Mouse (Mus musculus): ENCODE data around the gene Arap1.

Gene Arap1

DNA sequence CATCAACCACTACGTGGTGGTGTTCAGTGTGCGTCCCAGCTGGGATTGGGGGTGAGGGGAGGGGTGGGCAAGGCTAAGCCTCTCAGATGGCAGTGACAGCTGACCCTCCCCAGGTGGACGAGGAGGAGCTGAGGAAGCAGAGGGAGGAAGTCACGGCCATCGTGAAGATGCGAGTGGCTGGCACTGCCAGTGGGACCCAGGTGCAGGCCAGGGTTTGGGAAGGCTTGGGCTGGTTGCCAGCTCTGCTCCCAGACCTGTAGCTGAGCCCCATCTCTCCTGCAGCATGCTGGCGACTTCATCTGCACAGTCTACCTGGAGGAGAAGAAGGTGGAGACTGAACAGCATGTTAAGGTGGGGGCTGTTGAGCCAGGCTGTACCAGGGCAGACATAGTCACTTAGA is 53.6 kb downstream of the Arap1 start:
- DNase-seq, result no peak

DNA sequence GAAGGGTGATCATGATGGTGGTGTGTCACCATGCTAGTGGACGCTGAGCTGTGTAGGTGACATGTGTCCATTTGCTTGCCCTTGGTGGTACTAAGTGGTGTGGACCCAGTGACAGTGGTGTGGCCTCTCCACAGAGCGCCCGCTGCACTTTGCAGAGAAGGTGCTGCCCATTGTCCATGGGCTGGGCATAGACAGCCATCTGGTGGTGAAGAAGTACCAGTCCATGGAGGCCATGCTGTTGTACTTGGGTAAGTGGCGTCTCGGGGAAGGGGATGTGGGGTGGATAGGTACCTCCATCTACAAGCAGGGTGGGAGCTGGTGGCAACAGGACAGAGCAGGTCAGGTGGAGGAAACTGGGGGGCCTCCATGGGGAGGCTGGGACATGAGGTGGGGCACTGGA is 56.0 kb downstream of the Arap1 start:
- DNase-seq, result no peak

DNA sequence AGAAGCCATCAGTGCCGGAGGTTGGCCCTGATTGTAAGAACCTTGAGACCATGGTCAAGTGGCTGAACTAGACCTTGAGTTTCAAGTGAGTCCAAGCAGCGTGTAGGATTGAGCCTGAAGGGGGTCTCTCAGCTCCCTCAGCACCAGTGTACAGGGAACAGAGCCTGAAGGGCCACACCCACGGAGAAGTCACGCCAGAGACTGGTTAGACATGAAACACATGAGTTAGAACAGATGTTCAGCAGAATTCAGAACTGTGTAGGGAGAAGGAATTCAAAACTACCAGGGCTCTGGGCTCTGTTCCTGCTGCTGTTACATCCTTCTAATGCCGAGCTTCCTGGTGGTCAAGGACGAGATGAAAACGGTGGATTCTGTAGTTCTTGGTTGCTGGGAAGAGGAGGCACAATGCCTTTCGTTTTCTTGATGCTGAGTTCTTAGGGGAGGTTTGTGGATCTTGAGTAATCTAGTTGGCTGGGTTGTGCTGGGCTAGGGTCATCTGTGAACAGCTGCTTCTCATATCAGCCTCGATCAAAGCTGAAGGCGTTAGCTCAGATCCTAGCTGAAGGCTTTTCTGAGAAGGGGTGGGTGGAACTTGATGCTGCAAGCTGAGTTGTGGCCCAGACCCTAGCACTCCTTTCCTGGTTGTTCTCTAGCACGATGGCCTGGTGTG is 62.5 kb downstream of the Arap1 start, which contains the start of gene Gm45837:
Gene Gm45837 (plus strand): TSS at position 620 of the 670 bp plus-strand sequence.
- DNase-seq, result no peak

DNA sequence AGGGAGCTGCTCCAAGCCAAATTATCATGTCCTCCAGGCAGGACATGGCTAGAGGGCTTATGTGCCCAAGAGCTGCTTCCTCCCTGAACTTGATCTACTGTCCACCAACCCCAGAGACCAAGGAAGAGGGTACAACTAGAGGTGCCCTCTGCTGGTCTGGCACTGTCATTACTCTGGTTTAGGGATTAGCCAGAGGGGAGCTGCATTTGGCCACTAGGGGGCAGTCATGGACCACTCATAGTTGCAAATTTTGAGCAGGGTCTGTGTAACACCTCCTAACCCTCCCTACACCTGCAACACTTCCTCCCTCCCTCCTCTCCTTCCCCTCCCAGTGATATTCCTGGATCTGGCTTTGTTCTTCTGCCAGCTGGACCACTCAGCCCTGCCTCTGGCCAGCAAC is 64.9 kb downstream of the Arap1 start:
- DNase-seq, result peak; percentile 52

DNA sequence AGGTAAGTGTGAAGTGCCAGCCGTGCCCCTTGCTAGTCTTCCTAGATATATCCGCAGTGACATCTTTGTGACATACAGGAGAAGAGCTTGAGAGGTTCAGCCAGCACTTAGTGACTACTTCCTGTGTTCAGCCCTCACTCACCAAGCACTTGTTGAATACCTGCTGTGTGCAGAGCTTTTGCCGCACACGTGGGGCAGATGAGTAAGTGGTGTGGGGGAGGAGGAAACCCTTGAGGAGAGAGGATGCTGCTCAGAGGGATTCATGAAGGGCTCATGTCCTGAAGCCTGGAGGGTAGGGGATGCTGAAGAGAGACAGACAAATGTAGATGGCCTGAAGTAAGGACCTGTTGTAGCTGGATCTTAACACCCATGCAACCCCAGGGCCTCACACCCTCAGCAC is 66.3 kb downstream of the Arap1 start:
- no peak for DNase-seq

DNA sequence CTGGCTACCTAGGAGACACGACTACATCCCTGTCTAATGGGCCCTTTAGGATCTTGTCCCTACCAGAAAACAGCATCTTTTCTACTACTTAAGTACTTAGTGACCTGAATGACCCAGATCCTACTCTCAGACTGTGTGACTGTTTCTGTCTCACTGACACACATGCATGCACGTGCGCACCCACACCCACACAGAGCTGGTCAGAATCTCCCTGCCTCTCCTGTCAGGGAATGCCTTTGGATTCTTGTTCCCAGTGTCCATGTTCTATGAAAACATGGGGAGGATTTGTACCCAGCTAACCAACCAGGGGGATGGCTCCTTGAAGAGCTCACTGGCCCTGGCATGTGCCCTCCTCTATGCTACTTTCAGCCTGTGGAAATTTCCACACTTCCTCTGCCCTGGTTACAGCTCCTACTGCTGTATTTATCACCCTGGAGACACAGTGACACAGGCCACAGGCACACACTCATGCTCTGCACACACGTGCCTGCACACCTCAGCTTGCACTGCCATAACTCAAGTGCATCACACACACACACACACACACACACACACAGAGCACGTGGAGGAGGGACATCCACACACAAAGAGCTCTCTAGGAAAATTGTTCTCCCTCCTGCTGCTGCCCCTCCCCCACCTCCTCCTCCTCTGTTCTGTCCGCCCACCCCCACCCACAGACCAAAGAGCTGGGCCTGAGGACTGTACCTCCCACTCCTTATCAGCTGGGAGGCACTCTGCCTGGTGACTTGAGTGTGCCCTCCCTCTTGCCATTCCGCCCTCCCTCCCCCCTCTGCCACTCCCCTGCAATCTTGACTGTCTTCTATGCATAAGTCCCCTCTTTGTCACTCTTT is 67.0 kb downstream of the Arap1 start:
- DNase-seq, result no peak

DNA sequence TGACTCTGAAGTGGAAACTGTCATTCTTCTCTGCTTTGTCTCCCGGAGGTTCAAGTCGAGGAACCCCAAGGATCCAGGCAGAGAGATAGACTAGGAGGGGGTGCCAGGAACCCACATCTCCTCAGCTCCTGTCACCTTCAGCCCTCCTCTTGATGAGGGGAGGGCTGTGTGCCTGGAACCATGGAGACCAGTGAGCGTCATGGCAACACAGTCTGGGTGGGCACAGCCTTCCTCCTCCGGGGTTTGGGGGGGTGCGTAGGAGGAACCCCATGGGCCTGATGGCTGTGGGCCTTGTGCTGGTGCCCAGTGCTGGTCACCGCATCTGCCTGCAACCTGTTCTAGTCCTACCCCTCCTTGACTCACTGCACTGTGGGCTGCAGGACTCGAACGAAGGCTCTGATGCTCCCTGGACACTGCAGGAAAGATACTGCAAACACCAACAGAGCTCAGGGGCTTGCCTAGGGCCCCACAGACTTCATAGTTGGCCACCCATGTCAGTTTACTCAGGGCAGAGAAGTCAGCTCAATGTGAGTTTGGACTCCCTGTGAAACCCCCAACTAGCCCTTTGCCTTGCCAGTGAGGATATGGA is 67.7 kb downstream of the Arap1 start:
- no peak for DNase-seq

DNA sequence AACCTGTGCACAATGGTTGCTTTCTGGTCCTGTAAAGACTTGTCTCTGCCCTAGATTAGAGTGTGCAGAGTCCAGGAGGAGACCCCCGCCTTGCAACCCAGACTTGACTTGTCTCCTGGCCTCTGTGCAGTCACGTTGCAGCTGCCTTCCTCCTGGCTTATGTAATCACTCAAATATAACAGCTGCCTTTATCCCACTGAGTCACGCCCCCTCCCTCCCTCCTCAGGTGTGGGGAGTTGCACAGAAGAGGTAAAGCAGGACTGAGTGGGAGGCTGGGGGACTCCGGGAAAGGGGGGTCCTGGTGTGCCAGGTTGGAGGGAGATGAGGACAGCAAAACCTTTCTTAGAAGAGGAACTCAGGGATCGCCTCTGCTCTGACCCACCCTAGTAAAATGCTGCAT is 68.5 kb downstream of the Arap1 start:
- DNase-seq, result no peak

DNA sequence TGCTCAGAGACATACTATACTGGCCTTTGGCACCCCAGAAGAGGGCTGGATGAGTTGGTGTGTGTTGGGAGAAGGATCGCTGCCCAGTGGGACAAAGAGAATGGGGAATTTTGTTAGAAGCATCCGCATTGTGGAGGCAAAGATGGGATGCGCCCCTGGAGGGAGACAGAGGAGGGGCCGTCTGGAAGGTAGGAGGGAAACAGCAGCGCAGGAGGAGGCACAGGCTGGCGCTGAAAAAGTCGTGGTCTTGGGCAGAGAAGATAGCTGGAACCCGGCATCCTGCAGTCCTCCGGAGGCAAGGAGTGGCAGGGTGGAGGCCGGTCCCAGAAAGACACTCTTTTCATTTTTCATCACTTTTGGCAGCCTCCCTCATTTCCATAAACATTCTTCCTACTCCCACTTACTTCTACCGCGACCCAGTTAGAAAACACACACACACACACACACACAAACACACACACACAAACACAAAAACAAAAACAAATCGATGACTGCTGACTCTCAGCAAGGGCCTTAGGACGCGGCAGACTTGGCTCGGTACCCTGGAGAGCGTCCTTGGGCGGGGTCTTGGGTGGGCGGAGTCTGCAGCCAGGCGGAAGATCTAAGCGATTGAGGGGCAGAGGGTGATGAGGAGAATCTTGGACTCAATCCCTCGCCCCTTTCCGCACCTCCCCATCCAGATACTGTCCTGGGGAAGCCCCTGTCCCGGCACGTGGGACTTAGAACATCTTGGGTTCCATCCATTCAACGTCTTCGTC is 71.3 kb downstream of the Arap1 start:
- no peak for DNase-seq

DNA sequence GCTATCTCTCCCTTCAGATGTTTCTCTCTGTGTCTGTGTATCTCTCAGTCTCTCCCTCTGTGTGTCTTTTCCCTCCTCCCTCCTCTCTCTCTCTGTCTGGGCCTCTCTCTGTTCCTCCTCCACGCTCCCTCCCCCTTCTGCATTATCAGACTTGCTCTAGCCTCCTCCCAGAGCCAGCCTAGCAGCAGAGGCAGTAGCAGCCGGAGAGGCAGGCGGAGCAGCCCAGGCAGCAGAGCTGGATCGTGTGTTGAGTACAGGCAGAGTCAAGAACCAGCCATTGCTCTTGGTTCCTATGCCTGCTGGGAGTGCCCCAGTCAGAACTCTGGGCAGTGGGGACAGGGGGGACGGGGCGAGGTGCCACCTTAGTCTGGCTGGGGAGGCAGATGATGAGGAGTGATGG is 73.7 kb downstream of the Arap1 start, which contains the start of gene Pde2a:
Gene Pde2a (plus strand): TSS at position 163 of the 400 bp plus-strand sequence.
- DNase-seq, result no peak

DNA sequence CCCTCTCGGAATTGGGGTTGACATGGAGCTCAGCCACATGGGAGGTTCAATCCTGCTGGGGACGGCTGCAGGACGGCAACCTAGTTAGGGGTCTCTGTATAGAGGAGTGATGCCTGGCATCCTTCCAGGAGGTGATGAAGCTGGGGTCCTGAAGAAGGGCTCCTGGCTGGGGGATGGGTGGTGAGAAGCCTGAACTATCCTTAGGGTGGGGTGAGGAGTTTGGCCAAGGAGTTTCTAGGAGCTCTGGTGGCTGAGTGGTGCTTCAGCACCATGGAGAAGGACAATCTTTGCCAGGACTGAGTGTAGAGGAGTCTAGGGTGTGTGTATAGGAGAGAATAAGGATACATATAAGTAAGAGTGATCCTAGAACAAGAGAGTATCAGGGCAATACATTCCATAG is 74.2 kb downstream of the Arap1 start:
- no peak for DNase-seq

- DNase-seq, result no peak
These were observed 74.8 kb downstream of the Arap1 start for GRCm38 (mm10) chr7:101422646-101423045.

DNA sequence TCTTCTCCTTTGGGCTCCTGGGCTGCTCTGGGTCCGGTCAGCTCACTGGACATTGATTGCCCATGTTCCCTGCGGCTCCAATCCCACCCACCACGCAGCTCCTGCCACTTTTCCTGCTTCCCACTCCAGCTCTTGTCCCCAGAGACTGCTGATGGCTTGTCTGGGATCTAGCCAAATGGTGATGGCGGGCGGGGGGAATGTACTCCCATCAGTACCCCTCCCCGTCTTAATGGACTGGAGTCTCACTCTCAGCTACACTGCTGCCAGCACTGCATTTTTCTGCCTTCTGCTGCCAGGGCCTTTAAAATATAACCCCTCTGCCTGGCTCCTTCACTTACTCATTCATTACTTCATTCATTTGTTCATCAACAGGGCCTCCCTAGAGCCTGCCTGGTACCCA is 76.1 kb downstream of the Arap1 start:
- DNase-seq, result no peak

DNA sequence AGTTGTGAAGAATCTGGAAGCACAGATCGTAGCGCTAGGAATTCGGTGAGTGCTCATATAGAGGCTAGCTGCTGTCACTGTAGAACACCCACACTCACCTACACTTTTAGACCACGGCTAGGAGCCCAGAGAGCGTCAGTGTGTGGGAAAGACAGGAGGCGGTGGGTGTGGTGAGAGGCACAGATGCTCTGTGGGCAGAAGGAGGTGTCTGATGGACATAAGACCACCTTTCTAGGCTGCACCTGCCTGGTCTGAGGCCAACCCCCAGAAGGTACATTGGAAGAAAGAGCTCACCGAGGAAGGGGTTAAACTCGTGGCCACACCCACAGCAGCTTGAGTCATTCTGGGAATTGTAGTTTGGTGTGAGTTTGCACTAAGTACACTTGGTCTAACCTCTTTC is 78.8 kb downstream of the Arap1 start:
- DNase-seq, result no peak

GRCm38 (mm10) chr7:101427736-101428135 is 79.9 kb downstream of the Arap1 start:
- no peak for DNase-seq

- DNase-seq, result no peak
These were observed 87.2 kb downstream of the Arap1 start for GRCm38 (mm10) chr7:101435038-101435437.

GRCm38 (mm10) chr7:101437876-101438275 is 90.0 kb downstream of the Arap1 start:
- DNase-seq, result no peak

DNA sequence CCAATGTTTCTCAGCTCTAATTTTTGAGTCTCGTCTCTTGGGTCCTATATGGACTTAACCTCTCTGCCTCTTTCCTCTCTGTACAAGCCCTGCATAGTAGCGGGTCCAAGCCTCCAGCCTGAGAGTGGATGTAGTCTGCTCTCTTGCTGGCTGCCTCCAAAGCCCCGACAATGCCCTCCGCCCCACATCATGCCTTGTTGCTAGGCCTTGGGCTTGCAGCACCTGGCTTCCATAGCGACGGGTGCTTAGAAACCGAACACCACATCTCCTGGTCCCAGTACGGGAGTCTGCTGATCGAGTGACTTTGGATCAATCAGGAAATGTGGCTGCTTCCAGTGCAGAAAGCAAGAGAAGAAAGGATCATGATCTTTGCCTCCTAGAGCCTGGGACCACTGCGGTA is 95.2 kb downstream of the Arap1 start:
- DNase-seq, result no peak

- DNase-seq, result no peak
These were observed 96.3 kb downstream of the Arap1 start for GRCm38 (mm10) chr7:101444211-101444610.

DNA sequence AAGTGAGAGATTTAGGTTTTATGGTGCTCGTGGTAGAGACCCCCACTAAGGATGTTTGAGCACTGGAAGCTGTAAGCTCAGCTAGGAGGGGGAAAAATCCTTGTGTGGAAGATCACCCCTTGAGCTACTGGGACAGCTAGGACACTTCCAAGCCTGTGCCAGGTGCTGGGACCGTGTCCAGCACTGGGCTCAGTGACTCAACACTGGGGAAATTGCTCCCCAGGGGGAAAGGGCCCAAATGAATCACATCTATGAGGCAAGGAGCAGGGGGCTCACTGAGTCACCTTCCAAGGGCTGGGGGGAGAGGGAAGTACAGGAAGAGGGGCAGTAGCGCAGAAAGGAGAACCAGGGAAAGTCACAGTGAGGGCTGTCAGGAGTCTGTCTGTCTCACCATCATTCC is 102.0 kb downstream of the Arap1 start:
- no peak for DNase-seq

DNA sequence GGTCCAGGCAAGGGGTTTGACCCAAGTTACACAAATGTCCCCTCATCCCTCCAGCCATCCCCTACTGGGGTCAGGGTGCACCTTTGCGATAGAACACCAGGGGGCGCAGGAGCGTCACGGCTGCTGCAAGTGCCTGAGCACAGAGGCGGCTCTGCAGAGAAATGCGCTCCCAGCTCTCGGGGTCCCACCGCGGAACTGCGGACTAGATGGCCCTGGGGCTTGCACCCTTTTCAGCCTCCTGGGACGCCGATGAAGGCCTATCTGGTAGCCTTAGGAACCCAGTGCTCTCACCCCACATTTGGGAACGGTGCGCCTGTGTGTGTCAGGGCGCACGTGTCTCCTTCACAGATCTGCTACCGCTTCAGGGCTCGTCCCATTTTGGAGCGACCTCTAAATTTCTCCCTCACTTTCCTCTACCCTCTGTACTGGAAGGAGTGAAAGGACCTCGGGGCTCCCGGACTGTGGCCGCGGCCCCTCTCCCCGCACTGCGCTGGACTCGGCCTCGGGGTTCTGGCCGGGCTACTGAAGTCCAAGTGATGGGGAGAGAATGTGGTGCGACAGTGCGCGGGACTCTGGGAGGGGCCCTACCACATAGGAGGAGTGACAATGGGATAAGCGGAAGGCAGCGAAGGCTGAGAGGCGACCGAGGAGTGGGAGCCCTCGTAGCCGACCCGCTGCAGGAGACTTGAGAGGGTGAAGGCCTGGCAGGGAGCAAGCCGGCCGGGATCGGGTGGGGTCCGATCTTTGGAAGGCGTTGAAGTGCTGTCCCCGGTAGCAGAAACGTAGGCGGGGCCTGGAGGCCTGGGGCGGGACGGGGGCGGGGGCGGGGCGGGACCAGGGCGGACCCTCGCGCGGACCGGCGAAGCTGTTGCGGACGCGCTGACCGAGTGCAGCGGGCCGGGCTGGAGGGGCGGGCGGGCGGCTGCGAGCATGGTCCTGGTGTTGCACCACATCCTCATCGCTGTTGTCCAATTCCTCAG is 102.8 kb downstream of the Arap1 start:
- DNase-seq, result peak; percentile 75

DNA sequence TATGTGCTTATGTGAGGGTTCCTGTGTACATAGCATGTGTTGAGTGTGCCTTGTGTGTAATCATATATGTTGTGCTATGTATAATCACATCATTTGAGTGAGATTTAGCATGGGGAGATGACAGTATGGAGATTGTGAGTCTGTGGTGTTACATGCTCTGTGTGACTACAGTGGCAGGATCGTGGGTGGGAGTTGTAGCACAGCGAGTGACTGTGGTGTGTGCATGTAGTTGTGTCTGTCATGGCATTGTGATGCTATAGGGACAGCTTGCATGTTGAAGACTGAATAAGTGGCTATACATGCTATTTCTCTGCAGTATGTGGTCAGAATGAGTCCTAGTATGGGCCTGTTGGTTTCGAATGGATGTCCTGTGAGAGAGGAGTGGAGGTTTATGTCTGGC is 104.8 kb downstream of the Arap1 start:
- no peak for DNase-seq

Measured in cerebellum, adult 11 months (tissue).